Mouse (Mus musculus) cerebellum, adult 2 months (tissue): ENCODE data around the gene Adprh.

ENCODE experiments used
- CTCF ChIP-seq: fragments of 200-500 bp; IDR thresholded peaks from 2 replicates; pipeline ENCODE4 v1.5.1; 2011; ENCODE audit warnings: low read depth, mild to moderate bottlenecking, control low read depth, low read length, moderate library complexity, borderline replicate concordance; ENCODE audit not compliant: insufficient read depth
- POLR2A ChIP-seq: fragments of 200-500 bp; IDR thresholded peaks from 2 replicates; pipeline ENCODE4 v1.6.1; 2011; ENCODE audit warnings: low read length, control low read depth, borderline replicate concordance; ENCODE audit not compliant: insufficient read depth

- TF ChIP-seq POLR2A (no peak), CTCF (no peak)
These were observed 6.9 kb downstream of the Adprh start for GRCm38 (mm10) chr16:38445576-38445975.
